Mouse (Mus musculus): Measurements from ENCODE around the gene Adcy7.

Gene Adcy7

GRCm38 (mm10) chr8:88273051-88273430 lies 838 bp downstream of the Adcy7 start:
- DNase-seq (ENCODE audit: low spot score in 2 of 2), result no peak

- DNase-seq (ENCODE audit: low spot score in 2 of 2), result no peak
These were observed 1.9 kb downstream of the Adcy7 start for GRCm38 (mm10) chr8:88274090-88274489.

GRCm38 (mm10) chr8:88279220-88279619 lies 7.0 kb downstream of the Adcy7 start:
- no peak for DNase-seq (ENCODE audit: low spot score in 2 of 2)

- DNase-seq (ENCODE audit: low spot score in 2 of 2), result no peak
These were observed 7.5 kb downstream of the Adcy7 start for GRCm38 (mm10) chr8:88279670-88280069.

- no peak for DNase-seq (ENCODE audit: low spot score in 2 of 2)
These were observed 8.7 kb downstream of the Adcy7 start for GRCm38 (mm10) chr8:88280904-88281303.

GRCm38 (mm10) chr8:88282684-88283083 lies 10.5 kb downstream of the Adcy7 start:
- peak in 1 of 2 experiments; percentile 69 for DNase-seq (ENCODE audit: low spot score in 2 of 2)

GRCm38 (mm10) chr8:88283243-88284115 lies 11.3 kb downstream of the Adcy7 start:
- DNase-seq (ENCODE audit: low spot score in 2 of 2), result no peak

- DNase-seq (ENCODE audit: low spot score in 2 of 2), result no peak
These were observed 12.5 kb downstream of the Adcy7 start for GRCm38 (mm10) chr8:88284738-88285137.

- no peak for DNase-seq (ENCODE audit: low spot score in 2 of 2)
These were observed 13.5 kb downstream of the Adcy7 start for GRCm38 (mm10) chr8:88285469-88286356.

- no peak for DNase-seq (ENCODE audit: low spot score in 2 of 2)
These were observed 14.3 kb downstream of the Adcy7 start for GRCm38 (mm10) chr8:88286421-88286960.

- DNase-seq (ENCODE audit: low spot score in 2 of 2), result peak in 1 of 2 experiments; percentile 52
These were observed 16.5 kb downstream of the Adcy7 start for GRCm38 (mm10) chr8:88288622-88289242.

GRCm38 (mm10) chr8:88289901-88290300 lies 17.7 kb downstream of the Adcy7 start:
- no peak for DNase-seq (ENCODE audit: low spot score in 2 of 2)

GRCm38 (mm10) chr8:88290326-88291304 lies 18.4 kb downstream of the Adcy7 start:
- DNase-seq (ENCODE audit: low spot score in 2 of 2), result no peak

- no peak for DNase-seq (ENCODE audit: low spot score in 2 of 2)
These were observed 19.1 kb downstream of the Adcy7 start for GRCm38 (mm10) chr8:88291305-88291690.

GRCm38 (mm10) chr8:88292926-88293325 lies 20.7 kb downstream of the Adcy7 start:
- no peak for DNase-seq (ENCODE audit: low spot score in 2 of 2)

- no peak for DNase-seq (ENCODE audit: low spot score in 2 of 2)
These were observed 21.6 kb downstream of the Adcy7 start for GRCm38 (mm10) chr8:88293590-88294356.

GRCm38 (mm10) chr8:88294977-88295376 lies 22.8 kb downstream of the Adcy7 start:
- DNase-seq (ENCODE audit: low spot score in 2 of 2), result no peak

GRCm38 (mm10) chr8:88297976-88298732 lies 26.0 kb downstream of the Adcy7 start:
- DNase-seq (ENCODE audit: low spot score in 2 of 2), result no peak

GRCm38 (mm10) chr8:88298733-88299103 lies 26.5 kb downstream of the Adcy7 start:
- no peak for DNase-seq (ENCODE audit: low spot score in 2 of 2)
